Mouse (Mus musculus) kidney, adult 2 months (tissue): ENCODE data around the gene Rras2.

Experiments
- CTCF ChIP-seq: fragments of 200-500 bp; conservative IDR thresholded peaks from 2 replicates; pipeline ENCODE4 v1.5.1; 2011; ENCODE audit warnings: low read depth, mild to moderate bottlenecking, control low read depth, low read length, moderate library complexity, mixed read lengths; ENCODE audit not compliant: insufficient read depth, insufficient read length
- POLR2A ChIP-seq: fragments of 200-500 bp; IDR thresholded peaks from one replicate; pipeline ENCODE4 v1.6.1; 2011; ENCODE audit warnings: low read depth, low read length, control low read depth

GRCm38 (mm10) chr7:114069726-114070457 lies 47.7 kb downstream of the Rras2 start:
- TF ChIP-seq POLR2A (no peak), CTCF (no peak)
